Mouse (Mus musculus) common myeloid progenitor, adult 5-6 weeks (primary cell): ENCODE measurements around the gene Gm20883. TPM values are rescaled to one million over a fixed set of nuclear protein-coding genes. Genes with fewer than 3 reads are reported as not detected.
"Not testable (repeated sequence)": the region's sequence is repeated elsewhere in the genome, so short reads cannot be mapped to it uniquely, and the experiment has no call there.

Experiments used
- ATAC-seq: replicated peaks from 2 replicates; pipeline ENCODE4 v1.8.0; 2016; ENCODE audit warnings: low read depth, mild to moderate bottlenecking, moderate TSS enrichment, inconsistent platforms; ENCODE audit not compliant: poor library complexity, severe bottlenecking
- total RNA-seq: library from RNA; stranded (forward); fragments of 200-1000, 187-1606 nt; gene quantifications from 2 replicates; pipeline ENCODE4 v1.2.3, GENCODE M21; 2017

Gene Gm20883
- not detected in 2 replicates for total RNA-seq

DNA sequence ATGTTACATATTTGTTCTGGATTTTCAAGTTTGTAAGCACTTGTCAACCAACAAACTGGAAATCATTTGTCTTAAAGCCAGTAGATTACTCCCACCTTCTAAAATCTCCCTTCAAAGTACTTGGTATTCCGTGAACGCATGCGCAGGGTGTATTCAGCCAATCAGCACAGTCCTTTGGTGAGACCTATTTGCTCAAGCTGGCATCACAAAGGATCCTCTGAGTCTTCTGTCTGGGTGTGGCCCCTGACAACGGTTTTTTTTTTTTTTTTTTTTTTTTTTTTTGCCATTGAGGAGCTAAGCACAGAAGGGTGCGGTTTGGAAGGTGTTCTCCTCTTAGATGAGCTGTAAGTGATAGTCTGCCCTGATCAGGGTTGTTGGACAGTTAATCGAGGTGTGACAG lies at the start of gene Gm20883:
Gm20883 (plus strand) TSS at position 301 of the 400 bp plus-strand sequence.
- not testable (repeated sequence) for ATAC-seq
